Mouse (Mus musculus) cerebellum, adult 2 months (tissue): ENCODE results near the gene Efcab2.

Experiments used
- CTCF ChIP-seq: fragments of 200-500 bp; IDR thresholded peaks from 2 replicates; pipeline ENCODE4 v1.5.1; 2011; ENCODE audit warnings: low read depth, mild to moderate bottlenecking, control low read depth, low read length, moderate library complexity, borderline replicate concordance; ENCODE audit not compliant: insufficient read depth
- POLR2A ChIP-seq: fragments of 200-500 bp; IDR thresholded peaks from 2 replicates; pipeline ENCODE4 v1.6.1; 2011; ENCODE audit warnings: low read length, control low read depth, borderline replicate concordance; ENCODE audit not compliant: insufficient read depth

GRCm38 (mm10) chr1:178522389-178522788 is 116.5 kb downstream of the Efcab2 start:
- TF ChIP-seq CTCF (no peak), POLR2A (no peak)
